Mouse (Mus musculus): ENCODE results near the gene Tmem207.

DNA sequence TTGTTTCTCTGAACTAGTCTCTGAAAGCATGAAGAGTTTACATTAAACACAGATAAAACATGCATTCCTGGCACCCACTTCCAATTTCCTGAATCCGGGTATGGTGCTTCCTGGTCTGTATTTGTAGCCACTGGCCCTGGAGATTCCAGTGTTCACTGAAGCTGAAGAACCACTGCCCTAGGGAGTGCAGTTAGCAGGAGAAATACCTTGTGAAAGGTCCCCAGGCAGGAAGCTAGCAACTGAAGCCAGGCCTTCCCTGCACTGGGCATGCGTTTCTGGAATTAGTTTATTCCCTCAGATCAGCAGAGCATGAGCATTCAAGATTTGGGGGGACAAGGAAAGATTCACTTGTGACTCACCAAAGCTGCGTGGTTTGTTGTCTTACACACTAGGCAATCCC, 72.4 kb downstream of the Tmem207 start:
- TF ChIP-seq CTCF (IDR thresholded peaks at IDR 0.05; ENCODE audit: control insufficient read depth, insufficient read depth, insufficient replicate concordance, low read depth, low read length) (no peak), POLR2A (IDR thresholded peaks at IDR 0.05; ENCODE audit: control insufficient read depth, low read depth, low read length) (no peak)

Data from testis, adult 2 months (tissue).